Mouse (Mus musculus): ENCODE measurements at regions not wholly inside any gene's neighbourhood (a gene's known extent, or its start where the extent isn't known, plus 50 kb on each side); places are given as distances from the start of the nearest gene placed in this dataset.
A peak's percentile ranks its signal among the peaks of the same experiment; 100 is the strongest.

DNA sequence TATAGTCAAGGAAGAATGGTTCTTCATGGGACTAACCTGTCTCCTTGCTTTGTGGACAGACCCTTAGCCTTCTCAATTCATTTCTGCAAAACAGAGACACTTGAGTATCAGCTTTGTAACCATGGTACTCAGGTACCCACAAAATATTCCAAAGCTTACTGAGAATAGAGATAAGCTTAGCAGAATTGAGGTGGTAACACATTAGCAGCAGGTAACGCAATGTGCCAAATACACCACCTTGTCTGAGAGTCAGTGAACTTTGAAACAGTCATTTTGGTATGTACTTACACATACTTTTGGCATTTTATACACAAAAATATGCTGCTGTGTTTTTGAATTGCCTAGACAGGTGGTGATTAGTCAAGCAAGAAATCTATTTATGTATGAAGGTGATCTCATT is 69.8 kb upstream of the Slc6a14 start:
- H3K79me3 ChIP-seq (ENCODE audit: low read depth) = no peaks in the 10 kb centered on the region
- no peak overlapping the region for H3K4me3 ChIP-seq (ENCODE audit: insufficient read depth, poor library complexity, severe bottlenecking)
- TF ChIP-seq MYOD1 (IDR thresholded peaks at IDR 0.05; ENCODE audit: control insufficient read depth, insufficient read length, low read depth) (no peak), USF1 (IDR thresholded peaks at IDR 0.05; ENCODE audit: low read depth) (no peak), MAX (IDR thresholded peaks at IDR 0.05) (no peak), FOSL1 (IDR thresholded peaks at IDR 0.05; ENCODE audit: insufficient read depth, low read length, poor library complexity, severe bottlenecking) (no peak)
- no peaks in the 10 kb centered on the region for H3K79me2 ChIP-seq (ENCODE audit: control insufficient read depth, insufficient read depth)
- H3ac ChIP-seq (ENCODE audit: control insufficient read depth, insufficient read length, low read depth) = no peak overlapping the region
- no peaks in the 10 kb centered on the region for H3K36me3 ChIP-seq (ENCODE audit: control insufficient read depth, insufficient read depth)
- no peaks in the 10 kb centered on the region for H3K27me3 ChIP-seq (ENCODE audit: control insufficient read depth, insufficient read depth, insufficient read length)

DNA sequence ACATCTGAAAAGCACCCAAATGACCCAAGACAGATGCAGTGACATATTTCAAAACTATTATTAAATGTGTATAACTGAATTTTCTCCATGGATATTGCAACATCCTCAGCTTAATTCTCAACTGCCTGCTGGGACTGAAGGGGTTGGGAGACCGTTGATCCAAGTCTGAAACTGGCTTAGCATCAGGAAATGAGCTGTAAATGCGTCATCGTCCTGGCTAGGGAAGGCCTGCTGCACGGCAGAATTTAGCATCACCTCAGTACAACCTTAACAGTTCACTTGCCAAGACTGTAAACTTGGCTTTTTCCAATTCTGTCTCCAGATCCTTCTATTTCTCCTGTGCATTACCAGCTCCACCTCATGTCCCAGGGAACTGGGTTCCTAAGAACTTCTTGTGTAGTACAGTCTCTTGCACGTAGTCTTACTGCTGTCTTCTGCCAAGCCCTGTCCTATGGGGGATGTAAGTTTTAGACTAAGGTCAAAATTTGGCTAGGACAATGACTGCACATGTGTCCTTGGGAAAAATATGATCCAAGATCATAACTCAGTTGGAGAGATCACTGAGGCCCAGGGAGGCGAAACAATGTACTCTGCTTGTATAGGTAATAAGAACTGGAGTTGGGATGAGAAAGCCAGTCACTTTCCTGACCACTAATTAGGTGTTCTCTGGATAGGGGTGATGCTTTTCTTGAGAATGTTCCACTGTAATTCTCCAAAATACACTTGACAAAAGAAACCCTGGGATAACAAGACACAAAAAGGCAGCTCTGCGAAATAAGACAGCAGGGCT is 63.0 kb upstream of the Slc6a14 start:
- H3K4me3 ChIP-seq (ENCODE audit: insufficient read depth, poor library complexity, severe bottlenecking) = no peak overlapping the region
- H3K36me3 ChIP-seq (ENCODE audit: control insufficient read depth, insufficient read depth) = no peaks in the 10 kb centered on the region
- no peaks in the 10 kb centered on the region for H3K79me3 ChIP-seq (ENCODE audit: low read depth)
- H3K79me2 ChIP-seq (ENCODE audit: control insufficient read depth, insufficient read depth) = no peaks in the 10 kb centered on the region
- H3K27me3 ChIP-seq (ENCODE audit: control insufficient read depth, insufficient read depth, insufficient read length) = no peaks in the 10 kb centered on the region
- TF ChIP-seq FOSL1 (IDR thresholded peaks at IDR 0.05; ENCODE audit: insufficient read depth, low read length, poor library complexity, severe bottlenecking) (no peak), CEBPB (IDR thresholded peaks at IDR 0.05; ENCODE audit: low read depth) (peak; percentile 47), USF1 (IDR thresholded peaks at IDR 0.05; ENCODE audit: low read depth) (no peak)
- H3ac ChIP-seq (ENCODE audit: control insufficient read depth, insufficient read length, low read depth) = no peak overlapping the region
